Mouse (Mus musculus): ENCODE results near the gene Lipe. TPM values are rescaled to one million over a fixed set of nuclear protein-coding genes. Genes with fewer than 3 reads are reported as not detected.

Gene Lipe
- total and polyA plus RNA-seq, 2 experiments from 2014 or later: 19.3 to 31.1 TPM

- WGBS: 1% methylated on average over 33 of the region's 33 CpGs
- ATAC-seq (ENCODE audit: insufficient read depth, low read depth): no peak
- Histone ChIP-seq H3K4me1 (ENCODE audit: control insufficient read depth, insufficient read depth) (no peaks in the 10 kb centered on the region), H3K9me3 (replicated peaks; ENCODE audit: control insufficient read depth, low read length) (no peaks in the 10 kb centered on the region), H3K4me3 (ENCODE audit: low read depth, low read length) (0 out of 2 replicates have a peak overlapping the region, but pooled peaks have one; percentile 12), H3K4me2 (ENCODE audit: low read depth, low read length) (no peak overlapping the region; the same call in 1 of the 2 replicates), H3K36me3 (replicated peaks; ENCODE audit: control insufficient read depth, insufficient read depth, low read length) (peaks cover 14% of the 10 kb centered on the region; the same call in 1 of the 2 replicates), H3K27ac (ENCODE audit: low read depth) (no peak overlapping the region), H3K9ac (replicated peaks; ENCODE audit: low read depth, low read length) (no peak overlapping the region), H3K27me3 (ENCODE audit: control insufficient read depth, insufficient read depth, low read length) (peaks cover 40% of the 10 kb centered on the region)
- no peak for DNase-seq (ENCODE audit: low spot score)
- TF ChIP-seq CTCF (IDR thresholded peaks at IDR 0.05; ENCODE audit: low read depth) (peak; percentile 62), EP300 (IDR thresholded peaks at IDR 0.05; ENCODE audit: low read depth) (no peak)
These were observed 30.7 kb downstream of the Lipe start for GRCm38 (mm10) chr7:25367632-25368293.

GRCm38 (mm10) chr7:25365937-25366625 lies 32.4 kb downstream of the Lipe start:
- TF ChIP-seq EP300 (IDR thresholded peaks at IDR 0.05; ENCODE audit: low read depth) (no peak), CTCF (IDR thresholded peaks at IDR 0.05; ENCODE audit: low read depth) (no peak)
- H3K27me3 ChIP-seq (ENCODE audit: control insufficient read depth, insufficient read depth, low read length): peaks cover 40% of the 10 kb centered on the region
- 50% methylated on average over 13 of the region's 13 CpGs for WGBS

GRCm38 (mm10) chr7:25363632-25364031 lies 34.9 kb downstream of the Lipe start:
- Histone ChIP-seq H3K27ac (ENCODE audit: low read depth) (no peak overlapping the region), H3K4me3 (ENCODE audit: low read depth, low read length) (no peak overlapping the region), H3K36me3 (replicated peaks; ENCODE audit: control insufficient read depth, insufficient read depth, low read length) (peaks cover 28% of the 10 kb centered on the region; the same call in 1 of the 2 replicates), H3K9me3 (replicated peaks; ENCODE audit: control insufficient read depth, low read length) (no peaks in the 10 kb centered on the region), H3K9ac (replicated peaks; ENCODE audit: low read depth, low read length) (no peak overlapping the region), H3K4me1 (ENCODE audit: control insufficient read depth, insufficient read depth) (0 out of 2 replicates have a peak, but pooled peaks cover 2% of the 10 kb centered on the region), H3K4me2 (ENCODE audit: low read depth, low read length) (no peak overlapping the region), H3K27me3 (ENCODE audit: control insufficient read depth, insufficient read depth, low read length) (peaks cover 23% of the 10 kb centered on the region)
- TF ChIP-seq CTCF (IDR thresholded peaks at IDR 0.05; ENCODE audit: low read depth) (no peak), EP300 (IDR thresholded peaks at IDR 0.05; ENCODE audit: low read depth) (no peak)
- DNase-seq (ENCODE audit: low spot score) (no peak), ATAC-seq (ENCODE audit: insufficient read depth, low read depth) (no peak)
- WGBS: 90% methylated on average over 17 of the region's 17 CpGs

More at GRCm38 (mm10) chr7:25365937-25366625, 32.4 kb downstream of the Lipe start:
- no peak overlapping the region for H3K4me2 ChIP-seq (ENCODE audit: low read depth, low read length)
- no peak for DNase-seq (ENCODE audit: low spot score)
- no peak overlapping the region for H3K27ac ChIP-seq (ENCODE audit: low read depth)
- no peak overlapping the region for H3K9ac ChIP-seq (replicated peaks; ENCODE audit: low read depth, low read length)
- no peaks in the 10 kb centered on the region for H3K9me3 ChIP-seq (replicated peaks; ENCODE audit: control insufficient read depth, low read length)
- H3K36me3 ChIP-seq (replicated peaks; ENCODE audit: control insufficient read depth, insufficient read depth, low read length): peaks cover 15% of the 10 kb centered on the region; the same call in 1 of the 2 replicates
- no peaks in the 10 kb centered on the region for H3K4me1 ChIP-seq (ENCODE audit: control insufficient read depth, insufficient read depth)
- H3K4me3 ChIP-seq (ENCODE audit: low read depth, low read length): no peak overlapping the region
- no peak for ATAC-seq (ENCODE audit: insufficient read depth, low read depth)

- TF ChIP-seq EP300 (IDR thresholded peaks at IDR 0.05; ENCODE audit: low read depth) (no peak), CTCF (IDR thresholded peaks at IDR 0.05; ENCODE audit: low read depth) (peak; percentile 21; the same call in 1 of the 2 replicates)
- Histone ChIP-seq H3K36me3 (replicated peaks; ENCODE audit: control insufficient read depth, insufficient read depth, low read length) (peaks cover 28% of the 10 kb centered on the region; the same call in 1 of the 2 replicates), H3K27me3 (ENCODE audit: control insufficient read depth, insufficient read depth, low read length) (peaks cover 18% of the 10 kb centered on the region), H3K4me2 (ENCODE audit: low read depth, low read length) (no peak overlapping the region), H3K9ac (replicated peaks; ENCODE audit: low read depth, low read length) (no peak overlapping the region), H3K4me3 (ENCODE audit: low read depth, low read length) (no peak overlapping the region), H3K4me1 (ENCODE audit: control insufficient read depth, insufficient read depth) (0 out of 2 replicates have a peak, but pooled peaks cover 6% of the 10 kb centered on the region), H3K9me3 (replicated peaks; ENCODE audit: control insufficient read depth, low read length) (no peaks in the 10 kb centered on the region), H3K27ac (ENCODE audit: low read depth) (no peak overlapping the region)
- WGBS: 83% methylated on average over 19 of the region's 19 CpGs
- ATAC-seq (ENCODE audit: insufficient read depth, low read depth): no peak
- DNase-seq (ENCODE audit: low spot score): no peak
These were observed 35.4 kb downstream of the Lipe start for GRCm38 (mm10) chr7:25363151-25363550.

- DNase-seq (ENCODE audit: low spot score) (peak; percentile 64), ATAC-seq (ENCODE audit: insufficient read depth, low read depth) (peak; percentile 68)
- TF ChIP-seq EP300 (IDR thresholded peaks at IDR 0.05; ENCODE audit: low read depth) (no peak), CTCF (IDR thresholded peaks at IDR 0.05; ENCODE audit: low read depth) (no peak)
- Histone ChIP-seq H3K36me3 (replicated peaks; ENCODE audit: control insufficient read depth, insufficient read depth, low read length) (peaks cover 22% of the 10 kb centered on the region; the same call in 1 of the 2 replicates), H3K27me3 (ENCODE audit: control insufficient read depth, insufficient read depth, low read length) (no peaks in the 10 kb centered on the region), H3K9me3 (replicated peaks; ENCODE audit: control insufficient read depth, low read length) (no peaks in the 10 kb centered on the region), H3K4me1 (ENCODE audit: control insufficient read depth, insufficient read depth) (0 out of 2 replicates have a peak, but pooled peaks cover 6% of the 10 kb centered on the region), H3K9ac (replicated peaks; ENCODE audit: low read depth, low read length) (no peak overlapping the region), H3K4me2 (ENCODE audit: low read depth, low read length) (no peak overlapping the region), H3K27ac (ENCODE audit: low read depth) (no peak overlapping the region), H3K4me3 (ENCODE audit: low read depth, low read length) (no peak overlapping the region)
- WGBS: 61% methylated on average over 19 of the region's 19 CpGs
These were observed 39.7 kb downstream of the Lipe start for GRCm38 (mm10) chr7:25358721-25359206.
